Mouse (Mus musculus) heart, embryonic 12.5 days (tissue): ENCODE data around the gene Rnf220. TPM values are rescaled to one million over a fixed set of nuclear protein-coding genes. Genes with fewer than 3 reads are reported as not detected.
A peak's percentile ranks its signal among the peaks of the same experiment; 100 is the strongest.

ENCODE experiments used
- ATAC-seq: fragments of 200-750 bp; cut with Nextera tagmentation; 2 replicates; pipeline ENCODE4 v1.8.0; 2017; ENCODE audit warnings: moderate TSS enrichment, moderate library complexity; ENCODE audit not compliant: insufficient number of reproducible peaks, low FRiP score
- H3K27ac ChIP-seq: fragments of 300-500 bp; sonication (generic); 2 replicates; pipeline ENCODE4 v1.5.1; 2016; ENCODE audit warnings: mild to moderate bottlenecking, moderate library complexity; ENCODE audit not compliant: poor library complexity, severe bottlenecking
- H3K27me3 ChIP-seq: fragments of 300-500 bp; sonication (generic); replicated peaks from 2 replicates; pipeline ENCODE4 v1.6.1; 2016; ENCODE audit warnings: mild to moderate bottlenecking, moderate library complexity
- H3K36me3 ChIP-seq: fragments of 300-500 bp; sonication (generic); 2 replicates; pipeline ENCODE4 v1.6.1; 2016; ENCODE audit warnings: mild to moderate bottlenecking, moderate library complexity
- H3K4me1 ChIP-seq: fragments of 300-500 bp; sonication (generic); replicated peaks from 2 replicates; pipeline ENCODE4 v1.6.1; 2016; ENCODE audit warnings: mild to moderate bottlenecking
- H3K4me2 ChIP-seq: fragments of 300-500 bp; sonication (generic); 2 replicates; pipeline ENCODE4 v1.6.1; 2016; ENCODE audit warnings: mild to moderate bottlenecking, moderate library complexity
- H3K4me3 ChIP-seq: fragments of 300-500 bp; sonication (generic); 2 replicates; pipeline ENCODE4 v1.5.1; 2016; ENCODE audit warnings: mild to moderate bottlenecking
- H3K9ac ChIP-seq: fragments of 300-500 bp; sonication (generic); 2 replicates; pipeline ENCODE4 v1.6.1; 2016; ENCODE audit warnings: mild to moderate bottlenecking, moderate library complexity
- H3K9me3 ChIP-seq: fragments of 300-500 bp; sonication (generic); replicated peaks from 2 replicates; pipeline ENCODE4 v1.6.1; 2016; ENCODE audit warnings: mild to moderate bottlenecking, moderate library complexity
- WGBS: fragments of 180-500 bp; shearing (Covaris S2); methylation state at CpG from one replicate; pipeline ENCODE4 v1.1.7; 2016; 5-methylcytosine and 5-hydroxymethylcytosine counted together
- polyA plus RNA-seq: library from polyadenylated mRNA; unstranded; fragments of >200 nt; fragmentation: Nextera tagmentation; extraction: Ambion mirVana; gene quantifications from 2 replicates; pipeline ENCODE4 v1.2.1, GENCODE M21; 2016

Rnf220 gene
- polyA plus RNA-seq, 1 experiment from 2014 or later = 55.8 TPM

DNA sequence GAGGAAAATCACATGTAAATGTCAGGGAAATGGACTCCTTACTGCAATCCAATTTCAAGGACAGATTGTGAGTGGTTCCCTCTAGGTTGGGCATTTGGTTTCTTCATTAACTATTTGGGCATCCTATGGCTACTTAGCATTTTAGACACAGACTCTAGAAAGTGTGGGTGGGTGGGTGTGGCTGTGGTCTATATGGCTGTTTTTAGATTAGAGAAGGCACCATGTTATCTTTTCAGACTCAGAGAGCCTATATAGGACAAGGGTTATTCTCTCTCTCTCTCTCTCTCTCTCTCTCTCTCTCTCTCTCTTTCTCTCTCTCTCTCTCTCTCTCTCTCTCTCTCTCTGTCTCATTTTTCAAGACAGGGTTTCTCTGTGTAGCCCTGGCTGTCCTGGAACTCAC lies 20.5 kb downstream of the Rnf220 start:
- Histone ChIP-seq H3K36me3 (no peaks in the 10 kb centered on the region), H3K4me3 (no peak overlapping the region), H3K9me3 (no peaks in the 10 kb centered on the region), H3K4me2 (no peak overlapping the region), H3K27me3 (0 out of 2 replicates have a peak, but pooled peaks cover 6% of the 10 kb centered on the region), H3K27ac (no peak overlapping the region), H3K9ac (no peak overlapping the region), H3K4me1 (peaks cover 25% of the 10 kb centered on the region)
- no peak for ATAC-seq

DNA sequence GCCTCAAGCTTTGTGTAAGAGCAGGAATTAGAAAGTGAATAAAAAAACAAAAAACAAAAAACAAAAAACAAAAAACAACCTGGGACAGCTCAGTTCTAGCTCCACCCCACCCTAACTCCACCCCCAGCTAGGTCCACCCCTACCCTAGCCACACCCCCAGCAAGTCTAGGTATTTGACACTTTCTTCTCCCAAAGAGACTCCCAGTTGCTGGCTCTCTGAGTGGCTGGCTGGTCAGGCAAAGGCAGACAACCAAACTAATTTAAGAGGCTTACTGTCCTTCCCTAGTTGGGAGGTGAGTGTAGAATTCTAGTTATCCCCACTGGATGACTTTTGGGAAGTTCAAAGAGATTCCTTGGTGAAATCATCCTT lies 22.9 kb downstream of the Rnf220 start:
- Histone ChIP-seq H3K4me1 (peaks cover 26% of the 10 kb centered on the region), H3K27me3 (0 out of 2 replicates have a peak, but pooled peaks cover 6% of the 10 kb centered on the region), H3K9ac (no peak overlapping the region), H3K9me3 (no peaks in the 10 kb centered on the region), H3K4me3 (no peak overlapping the region), H3K36me3 (no peaks in the 10 kb centered on the region), H3K27ac (no peak overlapping the region), H3K4me2 (no peak overlapping the region)
- peak; percentile 87 for ATAC-seq

DNA sequence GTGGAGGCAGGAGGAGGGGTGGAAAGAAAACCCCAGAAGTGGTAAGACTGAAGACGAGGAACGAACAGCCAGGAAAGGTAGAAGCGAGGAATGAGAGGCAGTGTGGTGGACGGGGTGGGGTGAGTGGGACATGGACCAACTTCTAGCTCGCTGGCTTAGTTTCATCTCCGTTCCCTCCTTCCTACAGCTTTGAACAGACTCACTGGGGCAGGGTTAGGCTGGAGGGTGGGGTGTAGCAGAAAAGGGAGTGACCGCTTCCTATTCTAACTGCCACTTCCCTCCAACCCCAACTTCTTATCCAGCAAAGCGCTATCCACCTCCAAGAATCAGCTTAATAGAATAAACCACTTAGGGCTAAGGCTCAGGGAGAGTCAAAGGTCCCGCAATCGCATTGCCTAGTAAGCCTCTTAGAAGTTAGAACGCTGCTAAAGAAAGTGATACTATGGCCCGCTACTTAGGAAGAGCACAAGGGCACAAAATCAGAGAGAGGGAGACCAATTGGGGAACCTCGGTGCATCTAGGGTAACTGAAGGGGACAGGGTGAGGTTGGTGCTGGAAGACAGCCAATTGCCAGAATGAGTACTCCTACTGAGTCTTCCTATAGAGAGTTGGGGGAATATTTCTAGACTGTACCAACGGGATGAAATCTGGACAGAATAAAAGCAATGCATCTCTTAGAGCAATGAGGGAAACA lies 23.4 kb downstream of the Rnf220 start:
- 55% methylated on average over 14 of the region's 14 CpGs for WGBS
- H3K4me2 ChIP-seq = peak overlapping the region; percentile 8
- H3K27ac ChIP-seq = no peak overlapping the region
- no peak overlapping the region for H3K9ac ChIP-seq
- H3K27me3 ChIP-seq = 0 out of 2 replicates have a peak, but pooled peaks cover 6% of the 10 kb centered on the region
- peak; percentile 54 for ATAC-seq
- no peaks in the 10 kb centered on the region for H3K9me3 ChIP-seq
- no peak overlapping the region for H3K4me3 ChIP-seq
- peaks cover 25% of the 10 kb centered on the region for H3K4me1 ChIP-seq
- no peaks in the 10 kb centered on the region for H3K36me3 ChIP-seq

DNA sequence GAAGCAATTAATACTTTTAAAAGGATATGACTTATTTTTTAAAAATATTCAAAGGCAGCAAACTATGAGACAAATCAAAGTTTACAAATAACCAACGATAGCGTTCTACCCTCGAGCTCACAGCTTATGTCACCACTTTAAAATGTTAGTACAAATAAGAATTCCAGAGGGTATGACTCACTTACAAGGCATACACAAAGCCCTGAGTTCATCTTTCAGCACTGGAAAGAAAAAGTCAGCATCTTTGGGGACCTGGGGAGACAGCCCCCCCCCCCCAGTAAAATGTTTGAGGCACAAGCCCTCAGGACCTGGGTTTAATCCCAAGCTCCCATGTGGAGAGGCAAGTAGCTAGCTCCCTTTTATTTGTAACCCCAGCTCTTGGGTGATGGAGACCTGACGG lies 27.4 kb downstream of the Rnf220 start:
- Histone ChIP-seq H3K4me2 (no peak overlapping the region), H3K9ac (no peak overlapping the region), H3K27ac (no peak overlapping the region), H3K4me1 (peaks cover 12% of the 10 kb centered on the region; the same call in 1 of the 2 replicates), H3K36me3 (no peaks in the 10 kb centered on the region), H3K27me3 (no peaks in the 10 kb centered on the region; the same call in 1 of the 2 replicates), H3K9me3 (no peaks in the 10 kb centered on the region), H3K4me3 (no peak overlapping the region)
- no peak for ATAC-seq
- WGBS = 26% methylated on average over 4 of the region's 4 CpGs

DNA sequence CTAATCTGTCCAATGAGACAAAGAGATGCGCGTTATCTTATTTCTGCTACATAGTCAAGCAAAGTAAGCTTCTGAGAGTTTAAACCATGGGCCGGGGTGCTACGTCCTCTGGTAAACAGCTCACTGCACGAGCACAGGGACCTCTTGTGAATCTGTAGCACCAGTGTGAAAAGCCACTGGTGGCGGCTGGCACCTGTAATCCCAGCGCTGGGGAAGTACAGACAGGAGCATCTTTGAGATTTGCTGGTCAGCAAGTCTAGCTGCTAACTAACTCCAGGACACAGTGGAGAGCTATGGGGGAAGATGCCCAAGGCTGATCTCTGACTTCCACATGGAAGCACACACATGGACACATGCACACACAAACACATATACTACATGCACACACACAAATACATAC lies 28.9 kb downstream of the Rnf220 start:
- Histone ChIP-seq H3K9me3 (no peaks in the 10 kb centered on the region), H3K27me3 (no peaks in the 10 kb centered on the region; the same call in 1 of the 2 replicates), H3K9ac (no peak overlapping the region), H3K36me3 (no peaks in the 10 kb centered on the region), H3K27ac (no peak overlapping the region), H3K4me2 (no peak overlapping the region), H3K4me3 (no peak overlapping the region), H3K4me1 (peaks cover 6% of the 10 kb centered on the region; the same call in 1 of the 2 replicates)
- WGBS = 75% methylated on average over 7 of the region's 7 CpGs
- no peak for ATAC-seq

DNA sequence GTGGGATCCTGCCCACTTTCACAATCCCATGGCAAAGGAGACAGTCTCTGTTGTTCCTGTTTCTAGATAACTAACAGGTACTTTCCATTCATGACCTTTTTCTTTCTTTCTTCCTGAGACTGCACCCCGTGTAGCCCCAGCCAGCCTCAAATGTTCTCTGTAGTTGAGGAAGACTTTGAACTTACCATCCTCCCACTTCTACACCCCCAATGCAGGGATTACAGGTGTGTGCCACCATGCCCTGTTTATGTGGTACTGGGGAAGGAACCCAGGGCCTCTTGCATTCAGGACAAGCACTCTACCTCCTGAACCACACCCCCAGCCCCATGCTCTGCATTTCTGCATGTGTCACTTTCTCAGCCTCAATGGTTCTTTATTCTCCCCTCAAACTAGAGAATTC lies 47.7 kb downstream of the Rnf220 start:
- Histone ChIP-seq H3K9me3 (no peaks in the 10 kb centered on the region), H3K4me2 (no peak overlapping the region), H3K36me3 (no peaks in the 10 kb centered on the region), H3K4me1 (no peaks in the 10 kb centered on the region), H3K27ac (no peak overlapping the region), H3K27me3 (no peaks in the 10 kb centered on the region; the same call in 1 of the 2 replicates), H3K9ac (no peak overlapping the region), H3K4me3 (no peak overlapping the region)
- WGBS = 82% methylated on average over 1 of the region's 1 CpGs
- no peak for ATAC-seq

DNA sequence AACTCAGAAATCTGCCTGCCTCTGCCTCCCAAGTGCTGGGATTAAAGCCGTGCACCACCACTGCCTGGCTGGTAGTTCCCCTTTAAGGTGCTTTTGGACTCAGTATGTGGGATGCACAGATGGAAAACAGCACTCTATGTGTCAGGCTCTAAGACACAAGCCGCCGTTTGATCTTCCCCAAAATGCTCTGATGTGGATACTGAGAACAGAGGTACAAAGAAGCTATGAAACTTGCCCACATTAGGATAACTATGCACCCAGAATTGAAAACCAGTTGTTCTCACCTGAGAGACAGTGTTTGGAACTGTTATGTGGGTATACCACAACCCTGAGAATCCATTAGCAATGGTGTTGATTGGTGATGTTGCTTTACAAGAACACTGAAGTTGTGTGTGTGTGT lies 48.9 kb downstream of the Rnf220 start:
- no peak overlapping the region for H3K4me3 ChIP-seq
- no peaks in the 10 kb centered on the region for H3K36me3 ChIP-seq
- ATAC-seq = no peak
- H3K27ac ChIP-seq = no peak overlapping the region
- no peaks in the 10 kb centered on the region; the same call in 1 of the 2 replicates for H3K27me3 ChIP-seq
- no peaks in the 10 kb centered on the region for H3K4me1 ChIP-seq
- H3K4me2 ChIP-seq = no peak overlapping the region
- no peaks in the 10 kb centered on the region for H3K9me3 ChIP-seq
- no peak overlapping the region for H3K9ac ChIP-seq
- 83% methylated on average over 3 of the region's 3 CpGs for WGBS

DNA sequence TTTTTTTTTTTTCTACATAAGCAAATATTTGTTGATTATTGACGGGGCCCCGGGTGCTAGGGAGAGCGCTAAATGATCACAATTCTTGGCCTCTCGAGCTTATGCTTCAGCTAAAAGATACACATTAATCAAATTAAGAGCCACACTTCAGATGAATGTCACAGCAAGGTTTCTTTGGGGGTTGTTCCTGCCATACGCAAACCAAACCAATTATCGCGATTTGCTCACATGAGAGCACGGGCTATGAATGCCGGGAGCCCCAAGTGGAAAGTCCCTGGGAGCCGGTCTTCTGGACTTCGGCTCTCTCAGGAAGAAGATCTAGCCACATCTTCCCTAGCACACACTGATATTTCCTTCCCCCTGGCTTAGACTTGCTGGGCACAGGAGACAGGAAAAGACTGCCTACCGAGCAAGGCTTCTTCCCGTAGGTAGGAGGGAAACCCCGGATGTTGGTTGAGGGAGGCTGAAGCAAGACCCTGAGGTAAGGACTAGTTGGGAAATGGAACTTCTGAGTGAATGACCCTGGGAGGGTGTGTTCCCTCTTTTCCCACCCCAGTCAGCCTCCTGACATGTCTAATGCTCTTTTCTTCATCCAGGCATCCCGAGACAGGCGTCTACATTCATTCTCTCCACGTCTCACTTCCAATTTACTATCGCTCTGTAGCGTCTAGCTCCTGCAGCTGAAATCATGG lies 51.2 kb downstream of the Rnf220 start:
- no peaks in the 10 kb centered on the region for H3K36me3 ChIP-seq

DNA sequence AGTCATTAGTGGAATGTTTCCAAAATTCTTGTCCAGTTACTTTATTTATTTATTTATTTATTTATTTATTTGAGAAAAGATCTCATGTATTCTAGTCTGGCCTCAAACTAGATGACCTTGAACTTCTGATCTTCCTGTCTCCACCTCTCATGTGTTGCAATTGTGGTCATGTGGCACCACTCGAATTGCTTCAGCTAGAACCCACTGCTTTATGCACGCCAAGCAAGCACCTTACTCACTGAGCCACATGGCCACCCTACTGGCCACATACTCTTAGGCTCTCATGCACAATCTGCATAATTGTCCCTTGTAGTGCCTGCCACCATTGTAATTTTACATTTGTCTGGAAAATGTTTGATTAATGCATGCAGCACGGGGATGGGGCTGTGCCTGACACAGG lies 57.9 kb downstream of the Rnf220 start:
- 84% methylated on average over 3 of the region's 3 CpGs for WGBS
- no peak overlapping the region for H3K4me3 ChIP-seq
- peaks cover 18% of the 10 kb centered on the region; the same call in 1 of the 2 replicates for H3K27me3 ChIP-seq
- no peak overlapping the region for H3K27ac ChIP-seq
- H3K4me1 ChIP-seq = 0 out of 2 replicates have a peak, but pooled peaks cover 4% of the 10 kb centered on the region
- ATAC-seq = no peak
- H3K9ac ChIP-seq = no peak overlapping the region
- H3K9me3 ChIP-seq = no peaks in the 10 kb centered on the region
- H3K36me3 ChIP-seq = no peaks in the 10 kb centered on the region
- no peak overlapping the region for H3K4me2 ChIP-seq

More for the DNA sequence above, 51.2 kb downstream of the Rnf220 start:
- Histone ChIP-seq H3K9ac (no peak overlapping the region), H3K4me2 (no peak overlapping the region), H3K4me1 (no peaks in the 10 kb centered on the region), H3K27me3 (no peaks in the 10 kb centered on the region; the same call in 1 of the 2 replicates), H3K9me3 (no peaks in the 10 kb centered on the region), H3K4me3 (no peak overlapping the region), H3K27ac (no peak overlapping the region)
- WGBS = 77% methylated on average over 19 of the region's 19 CpGs
- no peak for ATAC-seq

DNA sequence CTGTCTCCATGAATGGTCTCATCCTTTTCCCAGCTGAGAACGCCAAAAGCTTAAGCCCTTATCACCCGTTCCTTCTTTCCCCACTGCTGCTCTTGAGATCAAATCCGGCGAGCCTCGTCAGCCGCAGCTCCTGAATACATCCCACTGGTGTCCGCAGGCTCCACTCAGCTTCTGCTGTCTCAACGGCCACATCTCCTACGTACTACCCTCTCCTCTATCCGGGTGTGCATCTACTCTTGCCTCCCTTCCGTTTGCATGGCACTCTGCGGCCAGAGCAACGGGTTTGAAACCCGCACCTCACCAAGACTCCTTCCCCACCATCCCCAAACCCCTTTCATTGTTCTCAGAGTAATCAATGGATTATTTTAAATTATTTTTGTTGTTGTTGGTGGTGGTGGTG lies 58.8 kb downstream of the Rnf220 start:
- 0 out of 2 replicates have a peak, but pooled peaks cover 4% of the 10 kb centered on the region for H3K4me1 ChIP-seq
- 52% methylated on average over 14 of the region's 14 CpGs for WGBS
- H3K36me3 ChIP-seq = no peaks in the 10 kb centered on the region
- no peaks in the 10 kb centered on the region for H3K9me3 ChIP-seq
- no peak overlapping the region for H3K9ac ChIP-seq
- ATAC-seq = no peak
- H3K4me2 ChIP-seq = no peak overlapping the region
- peaks cover 18% of the 10 kb centered on the region; the same call in 1 of the 2 replicates for H3K27me3 ChIP-seq
- no peak overlapping the region for H3K27ac ChIP-seq
- H3K4me3 ChIP-seq = no peak overlapping the region

DNA sequence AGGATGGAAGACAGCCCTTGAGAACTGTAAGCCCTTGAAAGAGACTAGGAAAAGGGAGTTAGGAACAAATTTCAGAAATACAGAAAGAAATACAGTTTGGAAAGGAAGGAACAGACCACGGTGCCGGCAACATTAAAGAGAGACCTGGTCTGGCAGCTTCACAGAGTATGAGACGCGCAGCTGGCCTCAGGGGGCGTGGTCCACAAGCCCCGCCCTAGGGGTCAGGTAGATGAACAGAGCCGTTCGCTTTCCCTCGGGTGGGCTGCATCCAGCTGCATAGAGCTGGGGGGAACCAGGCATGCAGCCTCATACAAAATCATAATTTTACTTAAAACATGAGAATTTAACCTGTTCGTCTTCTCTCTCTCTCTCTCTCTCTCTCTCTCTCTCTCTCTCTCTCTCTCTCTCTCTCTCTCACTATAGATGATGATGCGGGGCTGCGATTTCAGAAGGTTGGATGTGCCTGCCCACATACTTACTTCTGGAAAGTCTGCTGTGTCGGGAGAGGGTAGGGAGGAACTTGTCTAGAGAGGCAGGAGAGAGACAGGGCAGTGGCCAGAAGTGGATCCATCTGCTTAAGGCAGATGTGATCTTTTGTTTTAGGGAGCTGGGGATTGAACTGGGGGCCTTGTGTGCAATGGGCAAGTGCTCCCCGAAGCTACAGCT lies 59.7 kb downstream of the Rnf220 start:
- H3K36me3 ChIP-seq = no peaks in the 10 kb centered on the region
- no peak for ATAC-seq
- 25% methylated on average over 14 of the region's 14 CpGs for WGBS
- no peak overlapping the region for H3K4me3 ChIP-seq
- H3K27me3 ChIP-seq = peaks cover 18% of the 10 kb centered on the region; the same call in 1 of the 2 replicates
- H3K9ac ChIP-seq = no peak overlapping the region
- 0 out of 2 replicates have a peak, but pooled peaks cover 4% of the 10 kb centered on the region for H3K4me1 ChIP-seq
- no peaks in the 10 kb centered on the region for H3K9me3 ChIP-seq
- 0 out of 2 replicates have a peak overlapping the region, but pooled peaks have one; percentile 13 for H3K4me2 ChIP-seq
- no peak overlapping the region for H3K27ac ChIP-seq
